Mouse (Mus musculus) heart, adult 18-20 months (tissue): ENCODE measurements around the gene Rnaseh2a. TPM values are rescaled to one million over a fixed set of nuclear protein-coding genes. Genes with fewer than 3 reads are reported as not detected.

ENCODE experiments used
- DNase-seq, 2 experiments: peaks; one replicate each; pipeline ENCODE4 v3.0.0; 2021 to 2022; ENCODE audit warnings: mixed read lengths in 1 of 2
- long read RNA-seq, 2 experiments: library from polyadenylated mRNA; stranded (forward); transcript quantifications; one replicate each; pipeline ENCODE4 v2.0.0; 2021
- total RNA-seq, 2 experiments: library from RNA; stranded (reverse); gene quantifications; 2 replicates each; pipeline ENCODE4 v1.2.3; 2021

Rnaseh2a gene
- total RNA-seq: 10 to 100 TPM; 45.6 to 48.4 TPM
- long read RNA-seq, experiment 1, partial matches to known transcripts: 2 of 18 reads
- long read RNA-seq, experiment 1, other reads (novel, unspliced or antisense): 14 of 18 reads
- long read RNA-seq, experiment 2, partial matches to known transcripts: 3 of 13 reads
- long read RNA-seq, experiment 2, other reads (novel, unspliced or antisense): 6 of 13 reads

DNA sequence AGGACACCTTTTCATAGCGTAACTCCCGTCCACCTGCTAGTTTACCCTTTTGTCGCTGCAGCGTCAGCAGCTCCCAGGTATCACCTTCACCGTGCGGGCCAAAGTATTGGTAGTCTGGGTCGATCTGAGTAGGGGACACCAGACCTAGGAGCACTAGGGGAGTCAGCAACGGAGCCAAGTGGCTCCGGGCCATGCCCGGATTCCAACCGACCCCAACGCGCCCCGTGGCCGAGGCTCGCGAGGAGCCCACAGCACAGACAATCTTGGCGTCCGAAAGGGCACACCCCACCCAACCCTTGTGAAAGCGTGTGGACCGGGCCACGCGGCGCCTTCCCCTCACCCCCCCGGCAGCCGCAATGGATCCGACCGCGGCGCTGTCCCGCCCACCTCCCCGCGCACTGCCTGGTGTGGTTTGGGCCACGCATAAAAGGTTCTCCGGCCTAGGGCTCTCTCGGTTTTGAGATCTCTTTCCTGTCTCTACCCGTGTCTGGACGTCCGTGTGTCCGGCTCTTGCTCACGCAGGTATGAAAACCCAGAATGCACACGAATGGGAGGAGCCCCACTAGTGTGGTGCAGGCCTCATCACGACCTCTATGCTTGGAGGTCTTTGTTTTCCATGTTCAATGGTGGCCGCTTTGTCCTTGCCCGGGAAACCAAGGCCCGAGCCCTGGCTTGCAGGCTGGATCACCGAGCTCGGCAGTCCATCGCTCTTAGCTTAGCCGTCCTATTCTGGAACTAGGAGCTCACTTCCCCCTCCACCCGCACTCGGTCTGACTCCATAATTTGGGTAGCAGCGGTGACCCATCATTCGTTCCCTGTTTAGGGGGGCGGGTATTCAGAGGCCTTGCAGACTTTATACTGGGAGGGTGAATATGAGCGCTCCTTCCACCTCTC lies at the start of gene Rnaseh2a, which contains the start of the genes Gm49661 and Prdx2:
Gene Rnaseh2a, minus strand, starts transcription at position 527 of the 894 bp plus-strand sequence.
Gene Gm49661, minus strand, starts transcription at position 193 of the 894 bp plus-strand sequence.
Gene Prdx2, plus strand, starts transcription at position 347 of the 894 bp plus-strand sequence.
- DNase-seq: peak; percentile 80 to 86

DNA sequence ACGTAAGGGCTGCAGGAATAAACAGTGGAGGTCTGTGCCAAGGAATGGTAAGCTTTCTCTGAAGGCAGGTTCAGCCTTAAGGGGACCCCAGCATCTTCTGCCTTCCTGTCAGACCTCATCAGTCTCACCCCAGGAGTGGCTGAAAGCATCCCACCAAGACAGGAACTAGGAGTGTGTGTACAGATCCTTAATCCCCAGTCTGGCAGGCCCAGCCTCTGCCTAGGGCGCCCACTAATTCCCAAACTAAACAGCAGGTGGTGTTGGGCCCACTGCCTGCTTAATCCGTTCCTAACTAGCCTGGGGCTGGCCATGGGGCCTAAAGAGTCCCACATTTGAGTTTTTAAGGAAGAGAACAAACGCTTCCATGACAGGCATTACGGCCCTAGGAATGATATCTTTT lies 47.6 kb upstream of the Rnaseh2a start:
- no peak for DNase-seq

GRCm38 (mm10) chr8:85016724-85017123 lies 47.2 kb upstream of the Rnaseh2a start:
- no peak for DNase-seq

- DNase-seq: no peak
Observed at GRCm38 (mm10) chr8:85014431-85014830, 44.9 kb upstream of the Rnaseh2a start, which contains the start of gene Best2. Best2 (minus strand) TSS chr8:85014531.

DNA sequence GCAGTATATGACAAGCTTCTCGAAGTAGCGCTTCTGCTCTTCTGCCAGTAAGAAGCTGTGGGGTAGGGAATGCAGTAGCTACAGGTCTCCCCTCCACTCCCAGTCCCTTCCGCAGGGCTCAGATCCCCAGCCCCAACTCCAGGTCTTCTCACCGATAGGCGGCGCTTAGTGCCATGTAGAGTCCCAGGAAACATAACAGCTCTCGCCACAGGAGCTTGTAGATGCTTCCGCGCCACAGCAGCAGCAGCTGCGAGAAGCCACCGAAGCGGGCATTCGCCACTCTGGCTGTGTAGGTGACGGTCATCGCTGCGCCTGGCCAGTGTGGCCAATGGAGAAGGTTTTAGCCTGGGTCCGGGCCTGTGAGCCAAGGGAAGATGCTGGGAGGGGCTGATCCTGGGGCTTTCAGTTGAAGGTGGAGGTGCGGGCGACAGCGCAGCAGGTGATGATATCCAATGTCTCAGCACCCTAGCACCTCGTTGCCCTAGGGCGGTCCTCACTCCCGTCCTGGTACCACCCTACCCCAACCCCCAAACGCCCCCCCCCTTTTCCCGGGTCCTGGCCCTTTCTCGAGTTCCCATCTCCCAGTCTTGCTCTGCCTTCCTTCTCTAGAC lies 43.8 kb upstream of the Rnaseh2a start:
- peak; percentile 54 to 65 for DNase-seq

- no peak for DNase-seq
Observed at GRCm38 (mm10) chr8:85011242-85011641, 41.7 kb upstream of the Rnaseh2a start.

- no peak for DNase-seq
Observed at GRCm38 (mm10) chr8:85007686-85008085, 38.1 kb upstream of the Rnaseh2a start.

- peak; percentile 90 to 94 for DNase-seq
Observed at GRCm38 (mm10) chr8:84997649-84998295, 28.2 kb upstream of the Rnaseh2a start.

GRCm38 (mm10) chr8:84996978-84997377 lies 27.4 kb upstream of the Rnaseh2a start:
- DNase-seq: no peak

GRCm38 (mm10) chr8:84995680-84996079 lies 26.1 kb upstream of the Rnaseh2a start:
- DNase-seq: no peak

DNA sequence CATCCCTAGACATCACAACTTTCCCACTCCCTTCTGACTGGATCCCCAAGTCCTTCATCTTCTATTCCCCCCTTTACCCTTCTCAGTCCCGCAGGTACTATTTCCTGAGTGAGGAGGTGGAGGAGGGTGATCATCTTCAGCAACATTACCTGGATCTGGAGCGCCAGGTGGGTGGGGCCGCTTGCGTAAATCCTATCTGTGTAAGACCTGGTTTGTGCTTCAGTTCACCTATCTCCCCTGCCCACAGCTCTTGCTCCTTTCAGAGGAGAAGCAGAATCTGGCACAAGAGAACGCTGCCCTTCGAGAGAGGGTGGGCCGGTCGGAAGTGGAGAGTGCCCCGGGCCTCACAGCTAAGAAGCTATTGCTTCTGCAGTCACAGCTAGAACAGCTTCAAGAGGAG lies 24.8 kb upstream of the Rnaseh2a start:
- DNase-seq: no peak

DNA sequence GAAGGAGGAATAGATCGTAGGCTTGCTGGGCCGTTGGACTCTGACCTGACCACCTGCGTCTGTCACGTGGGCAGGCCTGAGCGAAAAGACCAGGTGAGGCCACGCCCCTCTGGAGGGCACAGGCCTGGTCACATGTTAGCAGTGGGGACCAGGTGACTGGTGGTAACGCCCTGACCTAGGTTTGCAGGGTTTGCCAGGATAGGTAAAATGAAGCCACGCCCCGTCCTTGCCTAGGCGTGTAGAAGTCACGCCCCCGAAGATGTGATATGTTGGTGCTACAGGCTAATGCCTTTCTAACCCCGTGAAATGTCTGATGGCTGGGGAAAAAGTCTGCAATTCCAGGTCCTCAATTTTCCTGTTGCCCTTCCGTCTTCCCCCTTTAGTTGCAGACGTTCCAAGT lies 21.3 kb upstream of the Rnaseh2a start:
- no peak for DNase-seq

DNA sequence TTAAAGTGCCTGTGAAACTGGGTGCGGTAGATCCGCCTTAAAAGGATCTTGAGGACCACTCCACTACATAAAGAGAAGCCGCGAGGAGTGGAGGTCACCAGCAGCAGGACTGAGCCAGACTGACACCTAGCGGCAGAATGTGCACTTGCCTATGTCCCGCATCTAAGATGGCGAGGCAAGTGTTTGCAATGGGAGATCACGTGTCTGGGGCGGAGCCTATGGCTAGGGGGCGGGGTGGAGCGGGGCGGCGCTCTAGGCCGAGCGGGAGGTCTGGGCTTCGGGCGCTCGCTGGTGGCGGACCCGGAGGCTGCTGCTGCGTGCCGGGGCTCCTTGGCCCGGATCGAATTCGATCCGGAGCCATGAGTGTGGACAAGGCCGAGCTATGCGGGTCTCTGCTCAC lies 20.8 kb upstream of the Rnaseh2a start, which contains the start of gene Hook2:
Gene Hook2, plus strand, starts transcription at position 255 of the 400 bp plus-strand sequence.
- peak; percentile 98 to 99 for DNase-seq

DNA sequence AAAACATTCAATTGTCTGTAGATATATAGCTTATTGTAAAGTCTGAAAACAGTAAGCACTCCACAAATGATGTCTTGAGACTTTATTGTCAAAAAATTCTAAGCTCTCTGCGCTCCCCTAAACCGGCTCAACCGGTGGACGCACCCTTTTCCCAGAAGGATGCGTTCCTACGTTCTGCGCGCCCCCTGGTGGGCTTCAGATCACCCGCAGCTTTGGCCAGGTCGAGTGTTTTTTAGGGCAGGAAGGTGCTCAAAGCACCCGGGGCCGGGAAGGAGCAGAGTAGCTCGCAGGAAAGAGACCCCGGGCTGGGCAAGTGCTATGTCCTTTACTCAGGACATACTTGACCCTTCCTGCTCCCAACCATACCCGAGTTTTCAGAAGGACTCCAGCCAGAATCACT lies 20.2 kb upstream of the Rnaseh2a start:
- peak; percentile 95 to 99 for DNase-seq

GRCm38 (mm10) chr8:84989311-84989731 lies 19.8 kb upstream of the Rnaseh2a start:
- peak; percentile 79 to 80 for DNase-seq

DNA sequence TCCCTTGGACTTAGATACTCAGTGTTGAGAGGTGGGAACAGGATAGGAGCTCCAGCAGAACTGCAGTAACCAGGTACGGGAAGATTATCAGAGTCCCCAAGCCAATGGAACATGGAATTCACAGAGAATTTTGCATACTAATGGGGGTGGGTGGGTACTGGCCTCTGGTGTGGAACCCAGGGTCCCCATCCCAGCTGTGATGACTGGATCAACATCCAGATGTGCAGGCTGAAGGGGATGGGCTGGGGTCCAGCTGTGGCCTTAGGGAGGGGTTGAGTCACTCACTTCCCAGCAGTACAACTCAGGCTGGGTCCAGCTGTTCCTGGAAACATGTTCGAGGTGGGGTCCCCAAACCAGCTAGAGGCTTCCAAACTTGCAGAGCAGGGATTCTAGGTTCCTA lies 18.3 kb upstream of the Rnaseh2a start:
- DNase-seq: peak; percentile 57 to 71

GRCm38 (mm10) chr8:84987388-84987787 lies 17.8 kb upstream of the Rnaseh2a start:
- no peak for DNase-seq

GRCm38 (mm10) chr8:84986379-84986945 lies 16.9 kb upstream of the Rnaseh2a start:
- no peak for DNase-seq

GRCm38 (mm10) chr8:84985684-84986378 lies 16.3 kb upstream of the Rnaseh2a start:
- DNase-seq: peak; percentile 91 to 95

DNA sequence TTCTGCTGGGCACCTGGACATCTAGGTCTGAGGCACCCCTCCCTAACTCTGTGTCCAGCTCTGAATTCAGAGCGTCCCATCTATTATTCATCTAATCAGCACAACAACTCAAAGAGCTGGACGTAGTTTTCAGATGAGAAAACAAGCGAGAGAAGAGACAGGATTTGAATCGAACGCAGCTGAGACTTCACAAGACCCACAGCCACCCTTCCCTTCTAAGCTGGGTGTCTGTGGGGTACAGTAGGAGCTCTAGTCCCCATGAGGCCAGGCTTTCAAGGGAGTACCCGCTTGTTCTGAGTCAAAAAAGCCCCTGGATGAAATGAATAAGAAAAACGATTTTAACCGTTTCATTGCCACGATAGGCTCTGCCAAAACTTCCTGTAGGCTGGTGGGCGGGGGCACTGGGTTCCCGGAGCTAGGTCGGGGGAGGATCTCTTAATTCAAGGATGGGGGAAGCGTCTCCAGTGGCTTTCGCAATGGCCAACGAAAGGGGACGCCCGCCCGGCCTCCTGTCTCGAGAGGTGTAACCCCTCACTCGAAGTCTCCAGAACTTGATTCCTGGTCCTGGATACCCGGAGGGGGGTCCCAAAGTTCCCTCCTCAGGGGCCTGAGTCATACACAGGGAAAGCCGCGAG lies 15.6 kb upstream of the Rnaseh2a start:
- no peak for DNase-seq
